17 mouse cellular contexts compared by ENCODE assay signal in genomic region chr9:60608857-60609256, GRCm38 (mm10).
A peak's percentile ranks its signal among the peaks of the same experiment; 100 is the strongest.
DNase-seq lines count a peak whose midpoint lies in the region; ATAC-seq lines count a peak whose summit lies in the region.
"Had no signal": no experiment of that assay in that cellular context is flagged by ENCODE, and none has a peak within 500 bp of the region (broad histone marks: within the 10 kb centered on the region; RNA-seq: fewer than 3 reads in every experiment).

No protein-coding gene starts in this region.

- H3K4me1 ChIP-seq in neural tube, embryonic 15.5 days, result no peaks in the 10 kb centered on the region
- H3K4me1 ChIP-seq: embryonic facial prominence, embryonic 12.5 days; forebrain, embryonic 15.5 days; heart, embryonic 13.5 days; hindbrain, embryonic 12.5 days had no signal

- H3K9ac ChIP-seq in neural tube, embryonic 15.5 days (replicated peaks), result no peak overlapping the region
- H3K9ac ChIP-seq: embryonic facial prominence, embryonic 12.5 days; forebrain, embryonic 15.5 days; heart, embryonic 13.5 days; hindbrain, embryonic 12.5 days had no signal

- H3K9me3 ChIP-seq in neural tube, embryonic 15.5 days (replicated peaks), result no peaks in the 10 kb centered on the region
- H3K9me3 ChIP-seq: embryonic facial prominence, embryonic 12.5 days; forebrain, embryonic 15.5 days; heart, embryonic 13.5 days; hindbrain, embryonic 12.5 days had no signal

- no peak overlapping the region for H3K27ac ChIP-seq in neural tube, embryonic 15.5 days (replicated peaks)
- H3K27ac ChIP-seq: embryonic facial prominence, embryonic 12.5 days; forebrain, embryonic 15.5 days; heart, embryonic 13.5 days; hindbrain, embryonic 12.5 days had no signal

- ATAC-seq in neural tube, embryonic 15.5 days (ENCODE audit: low FRiP score), result no peak
- ATAC-seq: forebrain, embryonic 15.5 days; hindbrain, embryonic 16.5 days; inflammation-experienced regulatory T-cells, adult 6 months had no signal

- no peak overlapping the region for H3K4me2 ChIP-seq in neural tube, embryonic 15.5 days
- H3K4me2 ChIP-seq: embryonic facial prominence, embryonic 12.5 days; forebrain, embryonic 15.5 days; heart, embryonic 13.5 days; hindbrain, embryonic 12.5 days had no signal

- DNase-seq in heart, adult 11 months, result peak; percentile 74
- DNase-seq in heart, postnatal 10 days, result no peak
- peak; percentile 41 to 55 for DNase-seq in adrenal gland, postnatal 36 days
- peak; percentile 38 for DNase-seq in large intestine, adult 2 months (ENCODE audit: low read depth, low spot score)
- no peak for DNase-seq in urinary bladder, postnatal 36 days (ENCODE audit: low spot score in 2 of 2)
- no peak for DNase-seq in gastrocnemius, adult 8-10 months (ENCODE audit: low spot score in 2 of 2)
- no peak for DNase-seq in lung, postnatal 14 days
- DNase-seq: cerebellum, adult 9-10 months; gastrocnemius, postnatal 10 days; heart, postnatal 4 days had no signal

- H3K4me3 ChIP-seq in neural tube, embryonic 15.5 days (replicated peaks), result no peak overlapping the region
- H3K4me3 ChIP-seq: embryonic facial prominence, embryonic 12.5 days; forebrain, embryonic 15.5 days; heart, embryonic 13.5 days; hindbrain, embryonic 12.5 days had no signal

- no peaks in the 10 kb centered on the region for H3K27me3 ChIP-seq in neural tube, embryonic 15.5 days (replicated peaks)
- H3K27me3 ChIP-seq: embryonic facial prominence, embryonic 12.5 days; forebrain, embryonic 15.5 days; heart, embryonic 13.5 days; hindbrain, embryonic 12.5 days had no signal

- peaks cover 45% of the 10 kb centered on the region for H3K36me3 ChIP-seq in neural tube, embryonic 15.5 days
- H3K36me3 ChIP-seq: heart, embryonic 13.5 days had no signal

- intact Hi-C loops in heart, postnatal 10 days (cut with DNase I), result no loop called here

- whole genome bisulfite sequencing in large intestine, adult 2 months, result 71% methylated on average over 9 of the region's 9 CpGs
- WGBS in neural tube, embryonic 15.5 days, result 90% methylated on average over 9 of the region's 9 CpGs

Comparison
In these comparisons a context has a peak if more than half of its experiments do, and no peak if none do; other contexts are left out.
1. DNase-seq: peak in heart, adult 11 months (single experiment), adrenal gland, postnatal 36 days (2 of 2) and large intestine, adult 2 months (single experiment); none in heart, postnatal 10 days (0 of 2), urinary bladder, postnatal 36 days (0 of 2), gastrocnemius, adult 8-10 months (0 of 2) and lung, postnatal 14 days (single experiment).